Mouse (Mus musculus) hindbrain, embryonic 11.5 days (tissue): Measurements from ENCODE around the gene Trim12c. TPM values are rescaled to one million over a fixed set of nuclear protein-coding genes. Genes with fewer than 3 reads are reported as not detected.
"Not testable (repeated sequence)": the region's sequence is repeated elsewhere in the genome, so short reads cannot be mapped to it uniquely, and the experiment has no call there.

Experiments used
- ATAC-seq: fragments of 200-750 bp; cut with Nextera tagmentation; 2 replicates; pipeline ENCODE4 v1.8.0; 2017; ENCODE audit warnings: mild to moderate bottlenecking, moderate TSS enrichment, moderate library complexity; ENCODE audit not compliant: low FRiP score
- DNase-seq: peaks from one replicate; pipeline ENCODE4 v3.0.0-alpha.2; 2015; ENCODE audit warnings: low spot score
- H3K27ac ChIP-seq: fragments of 300-500 bp; sonication (generic); 2 replicates; pipeline ENCODE4 v1.5.1; 2014; ENCODE audit warnings: mild to moderate bottlenecking, low read depth, low read length
- H3K27me3 ChIP-seq: fragments of 300-500 bp; sonication (generic); 2 replicates; pipeline ENCODE4 v1.6.1; 2014; ENCODE audit warnings: mild to moderate bottlenecking, low read length, moderate library complexity, mixed read lengths; ENCODE audit not compliant: control insufficient read depth, insufficient read depth
- H3K36me3 ChIP-seq: fragments of 300-500 bp; sonication (generic); 2 replicates; pipeline ENCODE4 v1.6.1; 2014; ENCODE audit warnings: mild to moderate bottlenecking, low read length, moderate library complexity, mixed read lengths; ENCODE audit not compliant: control insufficient read depth, insufficient read depth
- H3K4me1 ChIP-seq: fragments of 300-500 bp; sonication (generic); replicated peaks from 2 replicates; pipeline ENCODE4 v1.6.1; 2014; ENCODE audit warnings: low read length, mixed read lengths; ENCODE audit not compliant: control insufficient read depth, insufficient read depth
- H3K4me2 ChIP-seq: fragments of 300-500 bp; sonication (generic); replicated peaks from 2 replicates; pipeline ENCODE4 v1.6.1; 2014; ENCODE audit warnings: mild to moderate bottlenecking, low read depth, low read length
- H3K4me3 ChIP-seq: fragments of 300-500 bp; sonication (generic); 2 replicates; pipeline ENCODE4 v1.5.1; 2014; ENCODE audit warnings: low read depth, low read length
- H3K9ac ChIP-seq: fragments of 300-500 bp; sonication (generic); 2 replicates; pipeline ENCODE4 v1.6.1; 2014; ENCODE audit warnings: low read depth, low read length
- H3K9me3 ChIP-seq: fragments of 300-500 bp; sonication (generic); 2 replicates; pipeline ENCODE4 v1.6.1; 2016; ENCODE audit warnings: low read length; ENCODE audit not compliant: control insufficient read depth
- WGBS: fragments of 180-500 bp; shearing (Covaris S2); extraction: QIAGEN DNeasy Blood & Tissue Kit; methylation state at CpG from one replicate; pipeline ENCODE4 v1.1.7; 2014; 5-methylcytosine and 5-hydroxymethylcytosine counted together
- polyA plus RNA-seq: library from polyadenylated mRNA; unstranded; fragments of >200 nt; fragmentation: Nextera tagmentation; extraction: Ambion mirVana; gene quantifications from 2 replicates; pipeline ENCODE4 v1.2.1, GENCODE M21; 2014

Gene Trim12c
- polyA plus RNA-seq: 0.45 and 1.0 TPM in 2 replicates

GRCm38 (mm10) chr7:104352717-104353599, at the start of gene Trim12c:
Gene Trim12c (minus strand): TSS chr7:104353362.
- 12% methylated on average over 14 of the region's 14 CpGs for WGBS
- Histone ChIP-seq H3K36me3 (no peaks in the 10 kb centered on the region), H3K9me3 (no peaks in the 10 kb centered on the region), H3K27ac (no peak within 1 kb of the TSS), H3K4me1 (no peaks in the 10 kb centered on the region), H3K27me3 (no peaks in the 10 kb centered on the region), H3K4me3 (peak within 1 kb of the TSS; percentile 14), H3K9ac (no peak within 1 kb of the TSS), H3K4me2 (peak within 1 kb of the TSS; percentile 23; the same call in 1 of the 2 replicates)
- ATAC-seq (peak; percentile 90), DNase-seq (peak; percentile 51)

DNA sequence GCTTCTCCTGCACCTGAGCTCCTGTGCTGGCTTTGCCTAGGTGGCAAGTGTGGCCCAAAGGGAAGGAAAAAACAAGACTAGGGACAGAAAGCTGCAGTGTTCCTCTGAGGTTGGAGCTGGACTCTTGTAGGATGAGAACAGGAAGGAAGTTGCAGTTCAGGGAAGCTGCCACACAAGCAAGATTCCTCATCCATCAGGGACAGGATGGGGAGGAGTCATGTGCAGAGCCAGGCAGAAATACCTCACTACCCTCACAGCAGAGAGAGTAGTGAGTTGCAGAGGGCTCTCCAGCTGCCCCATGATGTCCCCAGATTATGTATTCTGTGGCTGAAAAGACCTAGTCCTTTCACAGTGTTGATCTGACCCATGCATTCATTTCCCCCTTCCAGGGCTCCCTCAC, 48.0 kb upstream of the Trim12c start:
- Histone ChIP-seq H3K36me3 (no peaks in the 10 kb centered on the region), H3K27me3 (no peaks in the 10 kb centered on the region), H3K27ac (no peak overlapping the region), H3K9me3 (no peaks in the 10 kb centered on the region), H3K9ac (no peak overlapping the region), H3K4me2 (no peak overlapping the region), H3K4me3 (no peak overlapping the region), H3K4me1 (no peaks in the 10 kb centered on the region)
- ATAC-seq: no peak
- DNase-seq: no peak

- H3K27ac ChIP-seq: no peak within 1 kb of the TSS
- H3K27me3 ChIP-seq: no peaks in the 10 kb centered on the region
- H3K9me3 ChIP-seq: no peaks in the 10 kb centered on the region
- 84% methylated on average over 1 of the region's 1 CpGs for WGBS
- H3K9ac ChIP-seq: no peak within 1 kb of the TSS
- H3K4me2 ChIP-seq: no peak within 1 kb of the TSS
- no peak for ATAC-seq
- no peak within 1 kb of the TSS for H3K4me3 ChIP-seq
- no peak for DNase-seq
- H3K4me1 ChIP-seq: no peaks in the 10 kb centered on the region
- no peaks in the 10 kb centered on the region for H3K36me3 ChIP-seq
Measured at GRCm38 (mm10) chr7:104400698-104401097, 47.5 kb upstream of the Trim12c start, which contains the start of gene Trim30c. Gene Trim30c (minus strand): TSS chr7:104400837.

DNA sequence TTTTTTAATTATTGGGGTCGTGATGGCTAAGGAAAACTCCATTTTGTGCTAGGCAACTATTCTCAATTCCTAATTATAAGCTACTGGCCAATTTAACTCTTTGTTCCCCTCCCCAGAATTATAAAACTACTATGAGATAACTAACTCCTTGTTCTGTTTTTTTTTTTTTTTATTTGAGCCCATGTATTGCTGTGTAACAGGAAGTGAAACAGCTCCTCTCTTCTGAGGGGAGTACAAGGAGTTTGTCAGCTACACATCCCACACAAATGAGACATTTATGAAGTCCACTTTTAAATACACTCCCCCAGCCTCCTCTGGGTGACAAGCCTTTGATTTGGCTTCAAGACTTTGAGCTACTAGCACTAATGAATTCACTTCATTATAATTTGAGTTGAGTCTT, 45.3 kb upstream of the Trim12c start:
- H3K27ac ChIP-seq: no peak overlapping the region
- H3K9me3 ChIP-seq: no peaks in the 10 kb centered on the region
- no peaks in the 10 kb centered on the region for H3K36me3 ChIP-seq
- DNase-seq (no peak), ATAC-seq (no peak)
- H3K4me1 ChIP-seq: no peaks in the 10 kb centered on the region
- no peak overlapping the region for H3K4me3 ChIP-seq
- H3K4me2 ChIP-seq: no peak overlapping the region
- WGBS: 88% methylated on average over 1 of the region's 1 CpGs
- no peak overlapping the region for H3K9ac ChIP-seq
- H3K27me3 ChIP-seq: no peaks in the 10 kb centered on the region

DNA sequence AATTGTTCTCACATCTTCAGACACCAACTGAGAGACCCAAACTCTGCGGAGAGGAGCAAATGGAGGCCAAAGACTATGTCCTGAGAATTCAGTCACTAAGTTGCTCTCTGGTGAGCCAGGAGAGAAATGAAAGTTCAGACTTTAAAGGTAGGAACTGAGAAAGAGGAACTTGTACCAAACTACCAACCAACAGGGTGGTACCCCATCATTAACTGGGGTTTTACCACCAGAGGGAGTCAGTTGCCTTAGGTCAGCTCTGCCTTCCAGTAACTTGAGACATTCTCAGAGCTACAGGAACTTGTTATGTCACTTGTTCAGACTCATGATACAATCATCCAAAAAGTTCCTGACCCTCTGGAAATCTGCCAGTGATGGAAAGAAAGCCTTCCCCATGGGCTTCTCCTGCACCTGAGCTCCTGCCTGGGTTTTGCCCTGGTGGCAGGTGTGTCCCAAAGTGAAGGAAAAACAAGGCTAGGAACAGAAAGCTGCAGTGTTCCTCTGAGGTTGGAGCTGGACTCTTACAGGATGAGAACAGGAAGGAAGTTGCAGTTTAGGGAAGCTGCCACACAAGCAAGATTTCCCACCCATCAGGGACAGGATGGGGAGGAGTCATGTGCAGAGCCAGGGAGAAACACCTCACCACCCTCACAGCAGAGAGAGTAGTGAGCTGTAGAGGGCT, 16.7 kb upstream of the Trim12c start, which contains the start of gene Trim30b:
TSS of gene Trim30b (minus strand) at position 149 of the 679 bp plus-strand sequence.
- H3K9ac ChIP-seq: no peak within 1 kb of the TSS
- H3K9me3 ChIP-seq: no peaks in the 10 kb centered on the region
- no peaks in the 10 kb centered on the region for H3K27me3 ChIP-seq
- no peak within 1 kb of the TSS for H3K4me3 ChIP-seq
- no peak for ATAC-seq
- H3K36me3 ChIP-seq: no peaks in the 10 kb centered on the region
- WGBS: 60% methylated on average over 1 of the region's 1 CpGs
- H3K27ac ChIP-seq: no peak within 1 kb of the TSS
- H3K4me1 ChIP-seq: no peaks in the 10 kb centered on the region
- H3K4me2 ChIP-seq: no peak within 1 kb of the TSS
- DNase-seq: no peak

- no peaks in the 10 kb centered on the region for H3K9me3 ChIP-seq
- ATAC-seq (no peak), DNase-seq (no peak)
- no peaks in the 10 kb centered on the region for H3K27me3 ChIP-seq
- no peak overlapping the region for H3K9ac ChIP-seq
- no peak overlapping the region for H3K4me2 ChIP-seq
- H3K27ac ChIP-seq: no peak overlapping the region
- no peaks in the 10 kb centered on the region for H3K4me1 ChIP-seq
- no peaks in the 10 kb centered on the region for H3K36me3 ChIP-seq
- H3K4me3 ChIP-seq: no peak overlapping the region
Measured at GRCm38 (mm10) chr7:104366339-104366738, 13.2 kb upstream of the Trim12c start.

GRCm38 (mm10) chr7:104353600-104353967, 422 bp upstream of the Trim12c start:
- Histone ChIP-seq H3K27ac (no peak overlapping the region), H3K36me3 (no peaks in the 10 kb centered on the region), H3K4me3 (no peak overlapping the region), H3K4me1 (no peaks in the 10 kb centered on the region), H3K4me2 (no peak overlapping the region), H3K27me3 (no peaks in the 10 kb centered on the region), H3K9ac (no peak overlapping the region), H3K9me3 (no peaks in the 10 kb centered on the region)
- 73% methylated on average over 2 of the region's 2 CpGs for WGBS
- ATAC-seq (peak; percentile 59), DNase-seq (no peak)

- not testable (repeated sequence) for H3K9ac ChIP-seq, H3K4me2 ChIP-seq, H3K4me1 ChIP-seq, H3K36me3 ChIP-seq, H3K9me3 ChIP-seq, H3K27me3 ChIP-seq, ATAC-seq, H3K27ac ChIP-seq, H3K4me3 ChIP-seq, DNase-seq
- 87% methylated on average over 4 of the region's 4 CpGs for WGBS
Measured at GRCm38 (mm10) chr7:104348043-104348442, 5.1 kb downstream of the Trim12c start.
